Mouse (Mus musculus) inflammation-experienced regulatory T-cells, adult 6 months (primary cell): ENCODE measurements around the gene Tmem109. TPM values are rescaled to one million over a fixed set of nuclear protein-coding genes. Genes with fewer than 3 reads are reported as not detected.
A peak's percentile ranks its signal among the peaks of the same experiment; 100 is the strongest.

Experiments used
- ATAC-seq: one replicate; pipeline ENCODE4 v1.8.0; 2017
- polyA plus RNA-seq, 3 experiments: library from polyadenylated mRNA; unstranded; fragments of 100-300 nt; shearing (Covaris generic); gene quantifications; one replicate each; pipeline ENCODE4 v1.2.1; 2017

Tmem109 gene
- polyA plus RNA-seq, 3 experiments from 2014 or later: 55.3 to 75.6 (median 64.7) TPM

GRCm38 (mm10) chr19:10839010-10839892 lies 42.5 kb downstream of the Tmem109 start, which contains the start of gene Slc15a3:
TSS of gene Slc15a3 (plus strand) at chr19:10839727.
- ATAC-seq: peak; percentile 65

- ATAC-seq: no peak
Measured at GRCm38 (mm10) chr19:10835671-10836070, 46.1 kb downstream of the Tmem109 start.

GRCm38 (mm10) chr19:10833611-10834010 lies 48.2 kb downstream of the Tmem109 start:
- ATAC-seq: no peak

- no peak for ATAC-seq
Measured at GRCm38 (mm10) chr19:10832030-10832429, 49.8 kb downstream of the Tmem109 start.

GRCm38 (mm10) chr19:10831424-10831823 lies 50.4 kb downstream of the Tmem109 start:
- ATAC-seq: peak; percentile 32

GRCm38 (mm10) chr19:10829436-10830175 lies 52.2 kb downstream of the Tmem109 start, which contains the start of gene Cd6:
TSS of gene Cd6 (minus strand) at chr19:10830058.
- ATAC-seq: peak; percentile 80

GRCm38 (mm10) chr19:10828321-10828720 lies 53.5 kb downstream of the Tmem109 start:
- peak; percentile 24 for ATAC-seq

GRCm38 (mm10) chr19:10824061-10824460 lies 57.7 kb downstream of the Tmem109 start:
- peak; percentile 18 for ATAC-seq

- ATAC-seq: no peak
Measured at GRCm38 (mm10) chr19:10822534-10822933, 59.3 kb downstream of the Tmem109 start.

GRCm38 (mm10) chr19:10821319-10821718 lies 60.5 kb downstream of the Tmem109 start:
- peak; percentile 14 for ATAC-seq

Other genes with a start within 250 kb of the Tmem109 start
- under 1 TPM in 1 of 3 experiments, not detected in 2; 0.79 TPM for gene Vwce, start 247.8 kb downstream of the Tmem109 start, polyA plus RNA-seq
- not detected for gene Pga5, start 203.9 kb downstream of the Tmem109 start, polyA plus RNA-seq
- 10 to 100 TPM; 11.4 to 15.9 (median 14.1) TPM for gene Vps37c, start 193.3 kb downstream of the Tmem109 start, polyA plus RNA-seq
- gene Cd5, start 143.0 kb downstream of the Tmem109 start, polyA plus RNA-seq: 100 to 1,000 TPM; 355 to 487 (median 480) TPM
- gene Cd6, start 51.9 kb downstream of the Tmem109 start, polyA plus RNA-seq: 100 to 1,000 TPM; 356 to 569 (median 520) TPM
- 10 to 100 TPM in 1 of 3 experiments, 1 to 10 TPM in 2; 3.2 to 16.7 (median 3.3) TPM for gene Slc15a3, start 42.3 kb downstream of the Tmem109 start, polyA plus RNA-seq
- gene Tmem132a, start 12.1 kb downstream of the Tmem109 start, polyA plus RNA-seq: 1 to 10 TPM in 1 of 3 experiments, under 1 TPM in 1, not detected in 1; 0.86 to 1.0 TPM
- gene Prpf19, start 13.2 kb upstream of the Tmem109 start, polyA plus RNA-seq: 10 to 100 TPM in 2 of 3 experiments, 1 to 10 TPM in 1; 6.2 to 26.0 (median 20.2) TPM
- not detected for gene Zp1, start 38.6 kb upstream of the Tmem109 start, polyA plus RNA-seq
- gene Ptgdr2, start 55.2 kb upstream of the Tmem109 start, polyA plus RNA-seq: under 1 TPM in 1 of 3 experiments, not detected in 2; 0.22 TPM
- gene Ccdc86, start 67.3 kb upstream of the Tmem109 start, polyA plus RNA-seq: 1 to 10 TPM; 7.7 to 9.0 (median 7.9) TPM
- not detected for gene Ms4a10, start 92.7 kb upstream of the Tmem109 start, polyA plus RNA-seq
- not detected for gene Ms4a15, start 111.2 kb upstream of the Tmem109 start, polyA plus RNA-seq
- not detected for gene Ms4a18, start 136.0 kb upstream of the Tmem109 start, polyA plus RNA-seq
- under 1 TPM in 1 of 3 experiments, not detected in 2; 0.54 TPM for gene Ms4a8a, start 199.1 kb upstream of the Tmem109 start, polyA plus RNA-seq
- gene 1700017D01Rik, start 248.9 kb upstream of the Tmem109 start, polyA plus RNA-seq: not detected